Mouse (Mus musculus) forebrain, postnatal 0 days (tissue): ENCODE results near the gene Tyk2. TPM values are rescaled to one million over a fixed set of nuclear protein-coding genes. Genes with fewer than 3 reads are reported as not detected.

Source experiments
- ATAC-seq: fragments of 200-750 bp; cut with Nextera tagmentation; 2 replicates; pipeline ENCODE4 v1.8.0; 2017; ENCODE audit warnings: mild to moderate bottlenecking, moderate library complexity
- DNase-seq: peaks from one replicate; pipeline ENCODE4 v3.0.0-alpha.2; 2015
- H3K27ac ChIP-seq: fragments of 300-500 bp; sonication (generic); 2 replicates; pipeline ENCODE4 v1.5.1; 2014; ENCODE audit warnings: low read depth, mild to moderate bottlenecking, antibody characterized with exemption, low read length, moderate library complexity, mixed read lengths
- H3K27me3 ChIP-seq: fragments of 300-500 bp; sonication (generic); 2 replicates; pipeline ENCODE4 v1.6.1; 2014; ENCODE audit warnings: mild to moderate bottlenecking, low read length, mixed read lengths; ENCODE audit not compliant: insufficient read depth
- H3K36me3 ChIP-seq: fragments of 300-500 bp; sonication (generic); 2 replicates; pipeline ENCODE4 v1.6.1; 2014; ENCODE audit warnings: mild to moderate bottlenecking, moderate library complexity; ENCODE audit not compliant: insufficient read depth
- H3K4me1 ChIP-seq: fragments of 300-500 bp; sonication (generic); 2 replicates; pipeline ENCODE4 v1.6.1; 2014; ENCODE audit warnings: antibody characterized with exemption; ENCODE audit not compliant: insufficient read depth
- H3K4me2 ChIP-seq: fragments of 300-500 bp; sonication (generic); 2 replicates; pipeline ENCODE4 v1.6.1; 2014; ENCODE audit warnings: low read depth, mild to moderate bottlenecking, moderate library complexity
- H3K4me3 ChIP-seq: fragments of 300-500 bp; sonication (generic); 2 replicates; pipeline ENCODE4 v1.5.1; 2014; ENCODE audit warnings: low read depth, low read length, mixed read lengths
- H3K9ac ChIP-seq: fragments of 300-500 bp; sonication (generic); 2 replicates; pipeline ENCODE4 v1.6.1; 2014; ENCODE audit warnings: mild to moderate bottlenecking
- H3K9me3 ChIP-seq: fragments of 300-500 bp; sonication (generic); 2 replicates; pipeline ENCODE4 v1.6.1; 2016; ENCODE audit warnings: low read length
- CTCF ChIP-seq: sonication (generic); IDR thresholded peaks from 2 replicates; pipeline ENCODE4 v1.5.1; 2016; ENCODE audit warnings: antibody characterized with exemption, control low read depth, low read depth
- WGBS: fragments of 180-500 bp; shearing (Covaris S2); extraction: QIAGEN DNeasy Blood & Tissue Kit; methylation state at CpG from one replicate; pipeline ENCODE4 v1.1.7; 2014; 5-methylcytosine and 5-hydroxymethylcytosine counted together
- polyA plus RNA-seq: library from polyadenylated mRNA; unstranded; fragments of >200 nt; fragmentation: Nextera tagmentation; extraction: Ambion mirVana; gene quantifications from 2 replicates; pipeline ENCODE4 v1.2.1, GENCODE M21; 2015
- total RNA-seq: library from RNA; depleted of rRNA; stranded (reverse); fragments of >200 nt; gene quantifications from 2 replicates; pipeline ENCODE4 v1.2.3, GENCODE M21; 2014

Gene Tyk2
- total and polyA plus RNA-seq, 2 experiments from 2014 or later, result 5.0 to 11.0 TPM

DNA sequence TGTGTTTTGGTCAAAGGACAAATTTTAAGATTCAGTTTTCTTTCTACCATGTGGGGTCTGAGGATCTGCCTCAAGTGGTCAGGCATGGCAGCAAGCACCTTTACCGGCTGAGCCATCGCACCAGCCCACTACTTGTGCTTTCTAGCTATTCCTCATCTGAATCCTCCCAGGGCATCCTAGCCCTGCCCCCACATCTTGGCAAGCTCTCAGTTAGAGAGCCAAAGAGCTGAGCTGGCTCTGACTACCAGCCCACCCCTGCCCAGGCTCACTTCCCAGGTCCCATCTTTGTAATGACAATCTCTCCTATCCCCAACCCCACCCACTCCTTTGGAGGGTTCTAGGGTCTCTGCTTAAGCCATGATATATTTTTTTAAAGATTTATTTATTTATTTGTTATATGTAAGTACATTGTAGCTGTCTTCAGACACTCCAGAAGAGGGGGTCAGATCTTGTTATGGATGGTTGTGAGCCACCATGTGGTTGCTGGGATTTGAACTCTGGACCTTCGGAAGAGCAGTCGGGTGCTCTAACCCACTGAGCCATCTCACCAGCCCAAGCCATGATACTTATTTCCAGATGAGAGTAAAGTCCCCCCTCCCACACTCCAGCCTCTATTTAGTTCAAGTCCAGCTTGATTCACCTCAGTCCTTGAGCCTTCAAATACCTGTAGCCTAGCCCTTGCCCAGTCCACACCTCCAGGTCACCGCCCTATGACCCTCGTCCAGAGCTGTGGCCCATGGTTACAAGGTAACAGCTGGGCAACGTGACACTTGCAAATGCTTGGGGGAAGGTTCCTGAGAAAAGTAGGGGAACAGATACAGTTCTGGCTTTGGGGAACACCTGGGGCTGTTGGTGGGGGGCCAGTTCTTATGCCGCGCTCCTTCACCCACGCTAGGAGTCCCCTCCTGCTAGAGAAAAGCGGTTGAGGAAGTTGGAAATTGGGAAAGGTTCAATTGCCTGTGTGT, 32.3 kb upstream of the Tyk2 start:
- no peaks in the 10 kb centered on the region; the same call in 1 of the 2 replicates for H3K4me1 ChIP-seq
- peaks cover 19% of the 10 kb centered on the region for H3K27me3 ChIP-seq
- no peaks in the 10 kb centered on the region for H3K36me3 ChIP-seq
- TF ChIP-seq CTCF, result no peak
- ATAC-seq, result no peak
- H3K27ac ChIP-seq, result no peak overlapping the region
- no peak overlapping the region for H3K9ac ChIP-seq
- H3K4me2 ChIP-seq, result peak overlapping the region; percentile 88
- 35% methylated on average over 11 of the region's 11 CpGs for WGBS
- peak overlapping the region; percentile 62; the same call in 1 of the 2 replicates for H3K4me3 ChIP-seq
- no peaks in the 10 kb centered on the region for H3K9me3 ChIP-seq
- DNase-seq, result no peak

- Histone ChIP-seq H3K27me3 (peaks cover 11% of the 10 kb centered on the region), H3K4me1 (no peaks in the 10 kb centered on the region), H3K9ac (peak overlapping the region; percentile 51), H3K9me3 (no peaks in the 10 kb centered on the region), H3K4me3 (peak overlapping the region; percentile 44), H3K4me2 (peak overlapping the region; percentile 57), H3K36me3 (no peaks in the 10 kb centered on the region), H3K27ac (0 out of 2 replicates have a peak overlapping the region, but pooled peaks have one; percentile 30)
- TF ChIP-seq CTCF, result peak; percentile 95
- DNase-seq (peak; percentile 94), ATAC-seq (peak; percentile 60)
- 2% methylated on average over 52 of the region's 52 CpGs for WGBS
These were observed 30.3 kb upstream of the Tyk2 start for GRCm38 (mm10) chr9:21161209-21161909.

DNA sequence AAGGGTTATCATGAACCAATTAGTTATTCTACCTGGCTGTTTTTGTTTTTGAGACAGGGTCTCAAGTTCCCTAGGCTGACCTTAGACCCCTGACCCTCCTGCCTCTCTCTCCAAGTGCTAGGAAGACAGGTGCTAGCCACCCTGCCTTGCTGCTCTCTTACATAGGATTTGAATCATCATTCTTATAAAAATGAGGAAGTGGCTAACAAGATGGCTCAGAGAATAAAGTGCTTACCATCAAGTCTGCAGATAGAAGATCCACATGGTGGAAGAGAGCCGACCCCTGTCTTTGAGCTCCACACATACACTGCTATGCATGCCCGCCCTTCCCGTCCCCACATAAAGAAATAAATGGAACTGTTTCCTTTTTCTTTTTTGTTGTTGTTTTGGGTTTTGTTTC, 23.7 kb upstream of the Tyk2 start:
- ATAC-seq (no peak), DNase-seq (no peak)
- Histone ChIP-seq H3K9ac (no peak overlapping the region), H3K27ac (no peak overlapping the region), H3K4me2 (no peak overlapping the region), H3K36me3 (no peaks in the 10 kb centered on the region), H3K9me3 (no peaks in the 10 kb centered on the region), H3K4me3 (no peak overlapping the region), H3K4me1 (no peaks in the 10 kb centered on the region), H3K27me3 (no peaks in the 10 kb centered on the region)
- TF ChIP-seq CTCF, result no peak
- WGBS, result 90% methylated on average over 3 of the region's 3 CpGs

- Histone ChIP-seq H3K4me2 (peak overlapping the region; percentile 40), H3K4me3 (0 out of 2 replicates have a peak overlapping the region, but pooled peaks have one; percentile 3), H3K36me3 (no peaks in the 10 kb centered on the region), H3K9me3 (no peaks in the 10 kb centered on the region), H3K9ac (no peak overlapping the region), H3K27me3 (no peaks in the 10 kb centered on the region), H3K27ac (no peak overlapping the region), H3K4me1 (peaks cover 3% of the 10 kb centered on the region; the same call in 1 of the 2 replicates)
- 8% methylated on average over 5 of the region's 5 CpGs for WGBS
- DNase-seq (no peak), ATAC-seq (no peak)
- no peak for TF ChIP-seq CTCF
These were observed 22.8 kb upstream of the Tyk2 start for GRCm38 (mm10) chr9:21153833-21154232.

DNA sequence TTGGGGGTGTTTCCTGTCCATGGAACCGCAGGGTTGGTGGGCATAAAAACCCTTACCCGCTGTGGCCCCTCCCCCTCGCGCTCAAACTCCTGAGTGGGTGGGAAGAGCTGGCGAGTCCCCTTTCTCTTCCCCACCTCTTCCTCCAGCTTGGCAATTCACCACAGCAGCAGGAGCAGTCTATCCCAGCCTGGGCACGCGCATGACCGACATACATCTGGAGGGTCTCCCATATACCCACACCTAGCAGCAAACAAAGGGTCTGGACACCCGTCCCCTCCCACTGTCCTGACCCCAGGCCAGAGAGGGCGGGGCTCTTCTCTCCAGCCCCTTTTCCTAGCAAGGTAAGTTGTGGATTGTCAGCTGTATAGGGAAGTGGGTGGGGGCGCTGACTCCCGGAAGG, 22.3 kb upstream of the Tyk2 start:
- no peaks in the 10 kb centered on the region for H3K27me3 ChIP-seq
- H3K4me2 ChIP-seq, result peak overlapping the region; percentile 40
- H3K4me1 ChIP-seq, result peaks cover 8% of the 10 kb centered on the region
- ATAC-seq, result no peak
- peak overlapping the region; percentile 3; the same call in 1 of the 2 replicates for H3K4me3 ChIP-seq
- TF ChIP-seq CTCF, result no peak
- no peaks in the 10 kb centered on the region for H3K36me3 ChIP-seq
- H3K9me3 ChIP-seq, result no peaks in the 10 kb centered on the region
- DNase-seq, result no peak
- no peak overlapping the region for H3K27ac ChIP-seq
- H3K9ac ChIP-seq, result no peak overlapping the region
- WGBS, result 7% methylated on average over 12 of the region's 12 CpGs

- 6% methylated on average over 11 of the region's 11 CpGs for WGBS
- H3K9ac ChIP-seq, result no peak overlapping the region
- ATAC-seq (peak; percentile 14; the same call in 1 of the 2 replicates), DNase-seq (peak; percentile 43)
- no peak overlapping the region for H3K27ac ChIP-seq
- H3K4me2 ChIP-seq, result peak overlapping the region; percentile 40
- H3K36me3 ChIP-seq, result no peaks in the 10 kb centered on the region
- no peak overlapping the region for H3K4me3 ChIP-seq
- H3K27me3 ChIP-seq, result no peaks in the 10 kb centered on the region
- peaks cover 10% of the 10 kb centered on the region for H3K4me1 ChIP-seq
- TF ChIP-seq CTCF, result peak; percentile 85
- no peaks in the 10 kb centered on the region for H3K9me3 ChIP-seq
These were observed 21.7 kb upstream of the Tyk2 start for GRCm38 (mm10) chr9:21152715-21153114.
